19 mouse cellular contexts compared by ENCODE assay signal in the genomic region with DNA sequence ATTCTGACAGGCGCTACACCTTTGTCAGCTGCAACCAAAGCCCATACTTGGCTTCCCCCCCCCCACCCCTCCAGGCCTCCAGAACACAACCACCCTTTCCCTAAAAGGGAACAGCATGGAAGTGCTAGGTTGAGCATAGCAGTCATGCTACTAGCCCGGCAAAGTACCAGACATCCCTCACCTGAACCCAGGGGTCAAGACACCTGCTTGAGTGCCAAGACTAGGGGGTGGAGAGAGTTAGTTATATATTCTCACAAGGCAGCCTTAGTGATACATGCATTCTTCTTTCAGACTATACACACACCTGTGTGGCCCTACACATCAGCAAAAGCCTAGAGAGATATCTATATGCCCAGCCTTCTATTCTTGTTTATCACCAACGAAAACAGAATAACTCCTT. TPM values are rescaled to one million over a fixed set of nuclear protein-coding genes. Genes with fewer than 3 reads are reported as not detected.
DNase-seq lines count a peak whose midpoint lies in the region; ATAC-seq and TF ChIP-seq lines count a peak whose summit lies in the region.
"Had no signal": no experiment of that assay in that cellular context is flagged by ENCODE, and none has a peak within 500 bp of the region (broad histone marks: within the 10 kb centered on the region; RNA-seq: fewer than 3 reads in every experiment).

No protein-coding gene starts in this region.

- no peaks in the 10 kb centered on the region for H3K36me3 ChIP-seq in lung, embryonic 15.5 days
- H3K36me3 ChIP-seq in intestine, embryonic 16.5 days (ENCODE audit: control insufficient read depth, insufficient read depth, low read length) = no peaks in the 10 kb centered on the region
- H3K36me3 ChIP-seq in kidney, postnatal 0 days (ENCODE audit: insufficient read depth, low read length) = 0 out of 2 replicates have a peak, but pooled peaks cover 6% of the 10 kb centered on the region
- no peaks in the 10 kb centered on the region for H3K36me3 ChIP-seq in stomach, embryonic 16.5 days (ENCODE audit: control insufficient read depth, insufficient read depth, low read length)
- H3K36me3 ChIP-seq: embryonic facial prominence, embryonic 13.5 days; forebrain, embryonic 10.5 days; midbrain, embryonic 10.5 days had no signal

- H3K4me3 ChIP-seq in lung, embryonic 15.5 days = no peak overlapping the region
- H3K4me3 ChIP-seq in intestine, embryonic 16.5 days (ENCODE audit: low read length) = no peak overlapping the region
- no peak overlapping the region for H3K4me3 ChIP-seq in kidney, postnatal 0 days (replicated peaks; ENCODE audit: low read depth, low read length)
- H3K4me3 ChIP-seq in stomach, embryonic 16.5 days (replicated peaks; ENCODE audit: low read length) = no peak overlapping the region
- H3K4me3 ChIP-seq: embryonic facial prominence, embryonic 13.5 days; forebrain, embryonic 10.5 days; midbrain, embryonic 10.5 days had no signal

- H3K4me1 ChIP-seq in lung, embryonic 15.5 days = peaks cover 88% of the 10 kb centered on the region
- peaks cover 57% of the 10 kb centered on the region for H3K4me1 ChIP-seq in intestine, embryonic 16.5 days (ENCODE audit: control insufficient read depth, insufficient read depth, low read length)
- H3K4me1 ChIP-seq in kidney, postnatal 0 days (replicated peaks; ENCODE audit: insufficient read depth, low read length) = peaks cover 84% of the 10 kb centered on the region
- peaks cover 52% of the 10 kb centered on the region for H3K4me1 ChIP-seq in stomach, embryonic 16.5 days (ENCODE audit: control insufficient read depth, insufficient read depth, low read length)
- H3K4me1 ChIP-seq: embryonic facial prominence, embryonic 13.5 days; midbrain, embryonic 10.5 days had no signal

- peak overlapping the region; percentile 73 for H3K27ac ChIP-seq in lung, embryonic 15.5 days
- H3K27ac ChIP-seq in intestine, embryonic 16.5 days (ENCODE audit: low read length) = no peak overlapping the region; the same call in 1 of the 2 replicates
- peak overlapping the region; percentile 2; the same call in 1 of the 2 replicates for H3K27ac ChIP-seq in kidney, postnatal 0 days
- H3K27ac ChIP-seq in stomach, embryonic 16.5 days (ENCODE audit: low read length) = peak overlapping the region; percentile 82; the same call in 1 of the 2 replicates
- H3K27ac ChIP-seq: embryonic facial prominence, embryonic 13.5 days; forebrain, embryonic 10.5 days; midbrain, embryonic 10.5 days had no signal

- ATAC-seq in lung, embryonic 15.5 days (ENCODE audit: borderline replicate concordance, extremely low read depth, low FRiP score, low TSS enrichment) = no peak
- no peak for ATAC-seq in intestine, embryonic 16.5 days
- no peak for ATAC-seq in kidney, postnatal 0 days (replicated peaks; ENCODE audit: low FRiP score, low read depth)
- ATAC-seq in stomach, embryonic 16.5 days (ENCODE audit: insufficient read depth, low FRiP score) = no peak
- ATAC-seq in megakaryocyte-erythroid progenitor cell, adult 5-6 weeks (replicated peaks; ENCODE audit: low FRiP score, low TSS enrichment, poor library complexity, severe bottlenecking) = no peak
- ATAC-seq: inflammation-experienced regulatory T-cells, adult 6 months had no signal

- DNase-seq in lung, postnatal 4 days = no peak
- no peak for DNase-seq in kidney, postnatal 0 days (ENCODE audit: low spot score)
- no peak for DNase-seq in layer of hippocampus, adult 18-20 months (ENCODE audit: low spot score in 2 of 2)
- no peak for DNase-seq in retina, postnatal 1 day
- DNase-seq: cerebellum, adult 18-20 months; layer of hippocampus, adult 9-11 months; right cerebral cortex, postnatal 14 days; thymus, adult 18-20 months had no signal

- 30% methylated on average over 3 of the region's 3 CpGs for WGBS in lung, embryonic 15.5 days
- WGBS in intestine, embryonic 16.5 days = 40% methylated on average over 3 of the region's 3 CpGs
- 39% methylated on average over 3 of the region's 3 CpGs for WGBS in kidney, postnatal 0 days
- 39% methylated on average over 3 of the region's 3 CpGs for WGBS in stomach, embryonic 16.5 days

- no peak overlapping the region; the same call in 1 of the 2 replicates for H3K4me2 ChIP-seq in lung, embryonic 15.5 days
- H3K4me2 ChIP-seq in intestine, embryonic 16.5 days (ENCODE audit: low read depth, low read length) = peak overlapping the region; percentile 44; the same call in 1 of the 2 replicates
- 0 out of 2 replicates have a peak overlapping the region, but pooled peaks have one; percentile 1 for H3K4me2 ChIP-seq in kidney, postnatal 0 days (ENCODE audit: low read length)
- H3K4me2 ChIP-seq in stomach, embryonic 16.5 days (ENCODE audit: low read depth, low read length) = peak overlapping the region; percentile 39; the same call in 1 of the 2 replicates
- H3K4me2 ChIP-seq: embryonic facial prominence, embryonic 13.5 days had no signal

- peaks cover 96% of the 10 kb centered on the region for H3K27me3 ChIP-seq in lung, embryonic 15.5 days
- peaks cover 6% of the 10 kb centered on the region for H3K27me3 ChIP-seq in intestine, embryonic 16.5 days (replicated peaks; ENCODE audit: control insufficient read depth, insufficient read depth, low read length)
- H3K27me3 ChIP-seq in kidney, postnatal 0 days (ENCODE audit: insufficient read depth, low read length) = no peaks in the 10 kb centered on the region
- 0 out of 2 replicates have a peak, but pooled peaks cover 5% of the 10 kb centered on the region for H3K27me3 ChIP-seq in stomach, embryonic 16.5 days (ENCODE audit: control insufficient read depth, insufficient read depth, low read length)

- no peak for TF ChIP-seq CTCF in kidney, postnatal 0 days (IDR thresholded peaks at IDR 0.05; ENCODE audit: low read depth)

- no peaks in the 10 kb centered on the region for H3K9me3 ChIP-seq in lung, embryonic 15.5 days
- H3K9me3 ChIP-seq in intestine, embryonic 16.5 days (ENCODE audit: control insufficient read depth, low read length) = no peaks in the 10 kb centered on the region
- H3K9me3 ChIP-seq in kidney, postnatal 0 days (replicated peaks; ENCODE audit: low read length) = no peaks in the 10 kb centered on the region
- no peaks in the 10 kb centered on the region for H3K9me3 ChIP-seq in stomach, embryonic 16.5 days (replicated peaks; ENCODE audit: control insufficient read depth, low read length)
- H3K9me3 ChIP-seq: embryonic facial prominence, embryonic 13.5 days; forebrain, embryonic 10.5 days; midbrain, embryonic 10.5 days had no signal

- no peak overlapping the region for H3K9ac ChIP-seq in lung, embryonic 15.5 days
- H3K9ac ChIP-seq in intestine, embryonic 16.5 days (ENCODE audit: low read depth, low read length) = peak overlapping the region; percentile 41; the same call in 1 of the 2 replicates
- H3K9ac ChIP-seq in kidney, postnatal 0 days (ENCODE audit: low read depth, low read length) = no peak overlapping the region
- peak overlapping the region; percentile 45; the same call in 1 of the 2 replicates for H3K9ac ChIP-seq in stomach, embryonic 16.5 days (ENCODE audit: low read length)
- H3K9ac ChIP-seq: embryonic facial prominence, embryonic 13.5 days had no signal

RNA-seq across cellular contexts. Expression of a gene that starts 5.7 kb away (rescaled TPM):
- 4.1 and 4.2 TPM in 2 replicates for polyA plus RNA-seq in lung, embryonic 15.5 days (2015; fragmentation: Nextera tagmentation; extraction: Ambion mirVana)
- polyA plus RNA-seq in intestine, embryonic 16.5 days (2015; fragmentation: Nextera tagmentation; extraction: Ambion mirVana) = 1.7 and 2.4 TPM in 2 replicates
- polyA plus RNA-seq in kidney, postnatal 0 days (2015; fragmentation: Nextera tagmentation; extraction: Ambion mirVana) = 1.6 and 2.2 TPM in 2 replicates
- polyA plus RNA-seq in stomach, embryonic 16.5 days (2015; fragmentation: Nextera tagmentation; extraction: Ambion mirVana) = 2.5 and 2.8 TPM in 2 replicates
- not detected for total RNA-seq in layer of hippocampus, adult 18-20 months (2021)
- 1.9 and 2.2 TPM in 2 replicates for total RNA-seq in megakaryocyte-erythroid progenitor cell, adult 5-6 weeks (2014; fragmentation: Nextera tagmentation)
- 0.46 and 0.66 TPM in 2 replicates for total RNA-seq in megakaryocyte-erythroid progenitor cell, adult 5-6 weeks (2017)
- polyA plus RNA-seq: forebrain, embryonic 10.5 days; heart, embryonic 16.5 days; inflammation-experienced regulatory T-cells, adult 6 months; midbrain, embryonic 10.5 days had no signal

RNA-seq across cellular contexts. Expression of a gene that starts 8.5 kb away (rescaled TPM):
- 2.1 and 2.3 TPM in 2 replicates for polyA plus RNA-seq in lung, embryonic 15.5 days (2015; fragmentation: Nextera tagmentation; extraction: Ambion mirVana)
- polyA plus RNA-seq in intestine, embryonic 16.5 days (2015; fragmentation: Nextera tagmentation; extraction: Ambion mirVana) = 1.5 TPM in 2 replicates
- 1.3 TPM in 2 replicates for polyA plus RNA-seq in kidney, postnatal 0 days (2015; fragmentation: Nextera tagmentation; extraction: Ambion mirVana)
- 2.1 and 2.6 TPM in 2 replicates for polyA plus RNA-seq in stomach, embryonic 16.5 days (2015; fragmentation: Nextera tagmentation; extraction: Ambion mirVana)
- total RNA-seq in layer of hippocampus, adult 18-20 months (2021) = not detected
- not detected in 2 replicates for total RNA-seq in megakaryocyte-erythroid progenitor cell, adult 5-6 weeks (2014; fragmentation: Nextera tagmentation)
- total RNA-seq in megakaryocyte-erythroid progenitor cell, adult 5-6 weeks (2017) = not detected in 2 replicates
- total RNA-seq: common myeloid progenitor, adult 5-6 weeks had no signal
- polyA plus RNA-seq: forebrain, embryonic 10.5 days; inflammation-experienced regulatory T-cells, adult 6 months; midbrain, embryonic 10.5 days had no signal

RNA-seq across cellular contexts. Expression of a gene that starts 18.6 kb away (rescaled TPM):
- polyA plus RNA-seq in lung, embryonic 15.5 days (2015; fragmentation: Nextera tagmentation; extraction: Ambion mirVana) = 48.2 and 48.7 TPM in 2 replicates
- 15.3 and 15.5 TPM in 2 replicates for polyA plus RNA-seq in intestine, embryonic 16.5 days (2015; fragmentation: Nextera tagmentation; extraction: Ambion mirVana)
- 9.7 and 10.4 TPM in 2 replicates for polyA plus RNA-seq in kidney, postnatal 0 days (2015; fragmentation: Nextera tagmentation; extraction: Ambion mirVana)
- polyA plus RNA-seq in stomach, embryonic 16.5 days (2015; fragmentation: Nextera tagmentation; extraction: Ambion mirVana) = 8.8 and 11.0 TPM in 2 replicates
- total RNA-seq in layer of hippocampus, adult 18-20 months (2021) = not detected
- 1.1 and 2.6 TPM in 2 replicates for total RNA-seq in megakaryocyte-erythroid progenitor cell, adult 5-6 weeks (2014; fragmentation: Nextera tagmentation)
- total RNA-seq in megakaryocyte-erythroid progenitor cell, adult 5-6 weeks (2017) = 0.56 and 0.76 TPM in 2 replicates
- polyA plus RNA-seq: forebrain, embryonic 10.5 days; inflammation-experienced regulatory T-cells, adult 6 months; midbrain, embryonic 10.5 days had no signal

RNA-seq across cellular contexts. Expression of a gene that starts 21.2 kb away (rescaled TPM):
- polyA plus RNA-seq in lung, embryonic 15.5 days (2015; fragmentation: Nextera tagmentation; extraction: Ambion mirVana) = 11.4 and 13.0 TPM in 2 replicates
- polyA plus RNA-seq in intestine, embryonic 16.5 days (2015; fragmentation: Nextera tagmentation; extraction: Ambion mirVana) = 5.0 and 5.1 TPM in 2 replicates
- 2.3 and 2.4 TPM in 2 replicates for polyA plus RNA-seq in kidney, postnatal 0 days (2015; fragmentation: Nextera tagmentation; extraction: Ambion mirVana)
- polyA plus RNA-seq in stomach, embryonic 16.5 days (2015; fragmentation: Nextera tagmentation; extraction: Ambion mirVana) = 7.4 and 8.5 TPM in 2 replicates
- total RNA-seq in layer of hippocampus, adult 18-20 months (2021) = not detected
- total RNA-seq in megakaryocyte-erythroid progenitor cell, adult 5-6 weeks (2014; fragmentation: Nextera tagmentation) = 1.4 TPM in 1 of 2 replicates, not detected in the other
- total RNA-seq in megakaryocyte-erythroid progenitor cell, adult 5-6 weeks (2017) = not detected in 2 replicates
- total RNA-seq: common myeloid progenitor, adult 5-6 weeks had no signal
- polyA plus RNA-seq: forebrain, embryonic 10.5 days; inflammation-experienced regulatory T-cells, adult 6 months had no signal

RNA-seq across cellular contexts. Expression of a gene that starts 22.7 kb away (rescaled TPM):
- polyA plus RNA-seq in lung, embryonic 15.5 days (2015; fragmentation: Nextera tagmentation; extraction: Ambion mirVana) = 2.9 and 3.1 TPM in 2 replicates
- polyA plus RNA-seq in intestine, embryonic 16.5 days (2015; fragmentation: Nextera tagmentation; extraction: Ambion mirVana) = 1.2 and 1.4 TPM in 2 replicates
- polyA plus RNA-seq in kidney, postnatal 0 days (2015; fragmentation: Nextera tagmentation; extraction: Ambion mirVana) = 2.8 and 3.0 TPM in 2 replicates
- polyA plus RNA-seq in stomach, embryonic 16.5 days (2015; fragmentation: Nextera tagmentation; extraction: Ambion mirVana) = 1.3 and 1.4 TPM in 2 replicates
- not detected for total RNA-seq in layer of hippocampus, adult 18-20 months (2021)
- total RNA-seq in megakaryocyte-erythroid progenitor cell, adult 5-6 weeks (2014; fragmentation: Nextera tagmentation) = 1.5 TPM in 1 of 2 replicates, not detected in the other
- total RNA-seq in megakaryocyte-erythroid progenitor cell, adult 5-6 weeks (2017) = not detected in 2 replicates
- total RNA-seq: common myeloid progenitor, adult 5-6 weeks; ES-E14 had no signal
- polyA plus RNA-seq: forebrain, embryonic 10.5 days; heart, embryonic 16.5 days; inflammation-experienced regulatory T-cells, adult 6 months; midbrain, embryonic 10.5 days had no signal

Comparison
In these comparisons a context has a peak if more than half of its experiments do, and no peak if none do; other contexts are left out.
1. H3K9ac ChIP-seq: peak in intestine, embryonic 16.5 days (single experiment) and stomach, embryonic 16.5 days (single experiment); none in lung, embryonic 15.5 days (single experiment) and kidney, postnatal 0 days (single experiment).